33 mouse cellular contexts compared by ENCODE assay signal in genomic region chr16:48429427-48429826, GRCm38 (mm10). TPM values are rescaled to one million over a fixed set of nuclear protein-coding genes. Genes with fewer than 3 reads are reported as not detected.
DNase-seq lines count a peak whose midpoint lies in the region; ATAC-seq and TF ChIP-seq lines count a peak whose summit lies in the region.
"Had no signal": no experiment of that assay in that cellular context is flagged by ENCODE, and none has a peak within 500 bp of the region (broad histone marks: within the 10 kb centered on the region; RNA-seq: fewer than 3 reads in every experiment).

No protein-coding gene starts in this region.

- no peak overlapping the region for H3K9ac ChIP-seq in heart, adult 2 months (ENCODE audit: low read depth, low read length)
- no peak overlapping the region for H3K9ac ChIP-seq in midbrain, embryonic 14.5 days (replicated peaks; ENCODE audit: low read length)
- no peak overlapping the region for H3K9ac ChIP-seq in midbrain, embryonic 16.5 days (ENCODE audit: low read depth, low read length)
- no peak overlapping the region for H3K9ac ChIP-seq in forebrain, embryonic 15.5 days (replicated peaks)
- H3K9ac ChIP-seq in neural tube, embryonic 14.5 days (replicated peaks; ENCODE audit: low read depth, low read length), result no peak overlapping the region
- H3K9ac ChIP-seq: embryonic facial prominence, embryonic 12.5 days; limb, embryonic 12.5 days had no signal

- no peaks in the 10 kb centered on the region for H3K9me3 ChIP-seq in midbrain, embryonic 14.5 days (ENCODE audit: control insufficient read depth, low read length)
- H3K9me3 ChIP-seq in midbrain, embryonic 16.5 days (replicated peaks; ENCODE audit: control insufficient read depth, low read length, poor library complexity, severe bottlenecking), result no peaks in the 10 kb centered on the region
- no peaks in the 10 kb centered on the region for H3K9me3 ChIP-seq in forebrain, embryonic 15.5 days
- no peaks in the 10 kb centered on the region for H3K9me3 ChIP-seq in neural tube, embryonic 14.5 days (ENCODE audit: control insufficient read depth, low read length)
- H3K9me3 ChIP-seq in limb, embryonic 10.5 days (replicated peaks), result no peaks in the 10 kb centered on the region
- H3K9me3 ChIP-seq: embryonic facial prominence, embryonic 12.5 days; limb, embryonic 12.5 days had no signal

- peak; percentile 27 for DNase-seq in heart, adult 11 months
- no peak for DNase-seq in heart, adult 2 months
- peak; percentile 31 for DNase-seq in midbrain, embryonic 14.5 days
- DNase-seq in limb, embryonic 10.5 days (ENCODE audit: low spot score), result no peak
- no peak for DNase-seq in adrenal gland, postnatal 4 days (ENCODE audit: low spot score in 2 of 2)
- DNase-seq: adrenal gland, postnatal 36 days; cerebellum, adult 11-12 months; gastrocnemius, adult 2 months; kidney, postnatal 25 days; layer of hippocampus, postnatal 36 days; lung, adult 18-20 months; lung, postnatal 14 days; spleen, adult 18-20 months had no signal

- ATAC-seq in midbrain, embryonic 14.5 days (ENCODE audit: low FRiP score, low TSS enrichment), result 0 out of 2 replicates have a peak, but pooled peaks have one; percentile 40
- no peak for ATAC-seq in midbrain, embryonic 16.5 days
- ATAC-seq in forebrain, embryonic 15.5 days (replicated peaks), result peak; percentile 69; the same call in 1 of the 2 replicates
- ATAC-seq in neural tube, embryonic 14.5 days (ENCODE audit: low read depth), result peak; percentile 74; the same call in 1 of the 2 replicates
- ATAC-seq: intestine, postnatal 0 days; Patski had no signal

- no peaks in the 10 kb centered on the region for H3K27me3 ChIP-seq in heart, adult 2 months (ENCODE audit: control insufficient read depth, insufficient read depth, low read length)
- no peaks in the 10 kb centered on the region for H3K27me3 ChIP-seq in midbrain, embryonic 14.5 days (ENCODE audit: control insufficient read depth, insufficient read depth, low read length)
- H3K27me3 ChIP-seq in midbrain, embryonic 16.5 days (ENCODE audit: control insufficient read depth, insufficient read depth, low read depth, low read length), result no peaks in the 10 kb centered on the region
- no peaks in the 10 kb centered on the region for H3K27me3 ChIP-seq in forebrain, embryonic 15.5 days
- no peaks in the 10 kb centered on the region for H3K27me3 ChIP-seq in neural tube, embryonic 14.5 days (ENCODE audit: control insufficient read depth, insufficient read depth, low read length)
- no peaks in the 10 kb centered on the region for H3K27me3 ChIP-seq in limb, embryonic 10.5 days (ENCODE audit: low read depth, poor library complexity, severe bottlenecking)
- H3K27me3 ChIP-seq: embryonic facial prominence, embryonic 12.5 days had no signal

- intact Hi-C loops in heart, adult 2 months (cut with DNase I), result no loop called here

- no peaks in the 10 kb centered on the region for H3K79me2 ChIP-seq in heart, adult 2 months (replicated peaks; ENCODE audit: control insufficient read depth, insufficient read depth, low read length)

- WGBS in heart, adult 2 months, result 76% methylated on average over 1 of the region's 1 CpGs
- WGBS in midbrain, embryonic 14.5 days, result 59% methylated on average over 1 of the region's 1 CpGs
- WGBS in midbrain, embryonic 16.5 days, result 58% methylated on average over 1 of the region's 1 CpGs
- WGBS in forebrain, embryonic 15.5 days, result 32% methylated on average over 1 of the region's 1 CpGs
- WGBS in neural tube, embryonic 14.5 days, result 52% methylated on average over 1 of the region's 1 CpGs
- WGBS in limb, embryonic 10.5 days, result 44% methylated on average over 1 of the region's 1 CpGs

- H3K36me3 ChIP-seq in heart, adult 2 months (ENCODE audit: control insufficient read depth, insufficient read depth, low read length), result no peaks in the 10 kb centered on the region
- H3K36me3 ChIP-seq in midbrain, embryonic 14.5 days (ENCODE audit: control insufficient read depth, insufficient read depth, low read length), result no peaks in the 10 kb centered on the region
- H3K36me3 ChIP-seq in midbrain, embryonic 16.5 days (ENCODE audit: control insufficient read depth, insufficient read depth, low read length), result no peaks in the 10 kb centered on the region
- no peaks in the 10 kb centered on the region for H3K36me3 ChIP-seq in forebrain, embryonic 15.5 days
- no peaks in the 10 kb centered on the region for H3K36me3 ChIP-seq in neural tube, embryonic 14.5 days (ENCODE audit: control insufficient read depth, insufficient read depth, low read length)
- H3K36me3 ChIP-seq in limb, embryonic 10.5 days, result no peaks in the 10 kb centered on the region
- H3K36me3 ChIP-seq: embryonic facial prominence, embryonic 12.5 days; limb, embryonic 12.5 days had no signal

- no peak for TF ChIP-seq EP300 in heart, adult 2 months (IDR thresholded peaks at IDR 0.05; ENCODE audit: insufficient read depth, low read depth, low read length)

- TF ChIP-seq CTCF in heart, adult 2 months (IDR thresholded peaks at IDR 0.05), result no peak

- no peak overlapping the region for H3K4me2 ChIP-seq in midbrain, embryonic 14.5 days (ENCODE audit: low read length)
- H3K4me2 ChIP-seq in midbrain, embryonic 16.5 days (ENCODE audit: low read length), result no peak overlapping the region
- H3K4me2 ChIP-seq in forebrain, embryonic 15.5 days (replicated peaks), result no peak overlapping the region
- no peak overlapping the region for H3K4me2 ChIP-seq in neural tube, embryonic 14.5 days (ENCODE audit: low read depth, low read length)
- H3K4me2 ChIP-seq: embryonic facial prominence, embryonic 12.5 days; heart, embryonic 11.5 days; limb, embryonic 12.5 days; liver, embryonic 11.5 days had no signal

- H3K27ac ChIP-seq in heart, adult 2 months, result no peak overlapping the region
- H3K27ac ChIP-seq in midbrain, embryonic 14.5 days (replicated peaks; ENCODE audit: low read depth, low read length), result no peak overlapping the region
- no peak overlapping the region for H3K27ac ChIP-seq in midbrain, embryonic 16.5 days (ENCODE audit: low read length)
- 0 out of 2 replicates have a peak overlapping the region, but pooled peaks have one; percentile 19 for H3K27ac ChIP-seq in forebrain, embryonic 15.5 days (replicated peaks)
- H3K27ac ChIP-seq in neural tube, embryonic 14.5 days (ENCODE audit: low read depth, low read length), result no peak overlapping the region
- no peak overlapping the region for H3K27ac ChIP-seq in limb, embryonic 10.5 days
- H3K27ac ChIP-seq: embryonic facial prominence, embryonic 12.5 days; gastrocnemius, adult 2 months; layer of hippocampus, adult 2 months; limb, embryonic 12.5 days had no signal

- no peak overlapping the region for H3K4me3 ChIP-seq in heart, adult 2 months
- no peak overlapping the region for H3K4me3 ChIP-seq in midbrain, embryonic 14.5 days (replicated peaks; ENCODE audit: low read depth, low read length)
- H3K4me3 ChIP-seq in midbrain, embryonic 16.5 days (ENCODE audit: low read depth, low read length), result no peak overlapping the region
- H3K4me3 ChIP-seq in forebrain, embryonic 15.5 days, result no peak overlapping the region
- no peak overlapping the region for H3K4me3 ChIP-seq in neural tube, embryonic 14.5 days (ENCODE audit: low read depth, low read length)
- no peak overlapping the region for H3K4me3 ChIP-seq in limb, embryonic 10.5 days
- H3K4me3 ChIP-seq: embryonic facial prominence, embryonic 12.5 days; gastrocnemius, adult 2 months; layer of hippocampus, adult 2 months; limb, embryonic 12.5 days had no signal

- TF ChIP-seq POLR2A in heart, adult 2 months (IDR thresholded peaks at IDR 0.05; ENCODE audit: insufficient read depth, low read depth, low read length), result no peak

- H3K4me1 ChIP-seq in heart, adult 2 months (ENCODE audit: control insufficient read depth, insufficient read depth, low read length), result no peaks in the 10 kb centered on the region
- no peaks in the 10 kb centered on the region for H3K4me1 ChIP-seq in midbrain, embryonic 14.5 days (ENCODE audit: control insufficient read depth, insufficient read depth, low read length)
- no peaks in the 10 kb centered on the region for H3K4me1 ChIP-seq in midbrain, embryonic 16.5 days (ENCODE audit: control insufficient read depth, insufficient read depth, low read length)
- H3K4me1 ChIP-seq in forebrain, embryonic 15.5 days, result 0 out of 2 replicates have a peak, but pooled peaks cover 8% of the 10 kb centered on the region
- no peaks in the 10 kb centered on the region for H3K4me1 ChIP-seq in neural tube, embryonic 14.5 days (ENCODE audit: control insufficient read depth, insufficient read depth, low read length)
- no peaks in the 10 kb centered on the region for H3K4me1 ChIP-seq in limb, embryonic 10.5 days
- H3K4me1 ChIP-seq: embryonic facial prominence, embryonic 12.5 days; limb, embryonic 12.5 days had no signal

RNA-seq across cellular contexts. Expression of gene Morc1, which starts 1.6 kb away (rescaled TPM):
- total RNA-seq in heart, adult 2 months (2021), result not detected
- polyA plus RNA-seq in heart, adult 2 months (2012; rRNA removed), result 0.04 TPM in 1 of 2 replicates, not detected in the other
- polyA plus RNA-seq in midbrain, embryonic 14.5 days (2014; fragmentation: Nextera tagmentation; extraction: Ambion mirVana), result 0.07 TPM in 1 of 2 replicates, not detected in the other
- polyA plus RNA-seq in midbrain, embryonic 16.5 days (2015; fragmentation: Nextera tagmentation; extraction: Ambion mirVana), result 0.11 TPM in 1 of 2 replicates, not detected in the other
- not detected in 2 replicates for polyA plus RNA-seq in forebrain, embryonic 15.5 days (2015; fragmentation: Nextera tagmentation; extraction: Ambion mirVana)
- polyA plus RNA-seq in neural tube, embryonic 14.5 days (2014; fragmentation: Nextera tagmentation; extraction: Ambion mirVana), result 0.15 and 0.28 TPM in 2 replicates
- not detected in 2 replicates for polyA plus RNA-seq in limb, embryonic 10.5 days (2016; fragmentation: Nextera tagmentation; extraction: Ambion mirVana)
- total RNA-seq in adrenal gland, postnatal 4 days (2021), result under 1 TPM in 1 of 2 experiments, not detected in 1; 0.11 TPM
- total RNA-seq: adrenal gland, adult 18-20 months; adrenal gland, postnatal 36 days; gastrocnemius, adult 2 months; gastrocnemius, postnatal 4 days; megakaryocyte progenitor cell, adult 5-6 weeks; monocyte, adult 5-6 weeks had no signal
- polyA plus RNA-seq: embryonic facial prominence, embryonic 12.5 days; kidney, embryonic 14.5 days; neural tube, embryonic 11.5 days; Patski had no signal

RNA-seq across cellular contexts. Expression of gene Gm5485, which starts 17.2 kb away (rescaled TPM):
- total RNA-seq in heart, adult 2 months (2021), result not detected
- polyA plus RNA-seq in heart, adult 2 months (2012; rRNA removed), result not detected in 2 replicates
- not detected in 2 replicates for polyA plus RNA-seq in midbrain, embryonic 14.5 days (2014; fragmentation: Nextera tagmentation; extraction: Ambion mirVana)
- not detected in 2 replicates for polyA plus RNA-seq in midbrain, embryonic 16.5 days (2015; fragmentation: Nextera tagmentation; extraction: Ambion mirVana)
- not detected in 2 replicates for polyA plus RNA-seq in forebrain, embryonic 15.5 days (2015; fragmentation: Nextera tagmentation; extraction: Ambion mirVana)
- not detected in 2 replicates for polyA plus RNA-seq in neural tube, embryonic 14.5 days (2014; fragmentation: Nextera tagmentation; extraction: Ambion mirVana)
- not detected in 2 replicates for polyA plus RNA-seq in limb, embryonic 10.5 days (2016; fragmentation: Nextera tagmentation; extraction: Ambion mirVana)
- total RNA-seq in adrenal gland, postnatal 4 days (2021), result not detected
- total RNA-seq: adrenal gland, adult 18-20 months; adrenal gland, postnatal 36 days; ES-E14; gastrocnemius, adult 2 months; gastrocnemius, postnatal 4 days; layer of hippocampus, adult 2 months; layer of hippocampus, postnatal 36 days; left cerebral cortex, postnatal 10 days; megakaryocyte progenitor cell, adult 5-6 weeks; monocyte, adult 5-6 weeks had no signal
- polyA plus RNA-seq: embryonic facial prominence, embryonic 12.5 days; heart, embryonic 11.5 days; heart, postnatal 0 days; kidney, embryonic 14.5 days; limb, embryonic 12.5 days; liver, embryonic 11.5 days; neural tube, embryonic 11.5 days; Patski; thymus, postnatal 0 days had no signal

Comparison
In these comparisons a context has a peak if more than half of its experiments do, and no peak if none do; other contexts are left out.
1. DNase-seq: peak in heart, adult 11 months (single experiment) and midbrain, embryonic 14.5 days (single experiment); none in heart, adult 2 months (0 of 2), limb, embryonic 10.5 days (single experiment) and adrenal gland, postnatal 4 days (0 of 2).